10 mouse cellular contexts compared by ENCODE assay signal in the genomic region with DNA sequence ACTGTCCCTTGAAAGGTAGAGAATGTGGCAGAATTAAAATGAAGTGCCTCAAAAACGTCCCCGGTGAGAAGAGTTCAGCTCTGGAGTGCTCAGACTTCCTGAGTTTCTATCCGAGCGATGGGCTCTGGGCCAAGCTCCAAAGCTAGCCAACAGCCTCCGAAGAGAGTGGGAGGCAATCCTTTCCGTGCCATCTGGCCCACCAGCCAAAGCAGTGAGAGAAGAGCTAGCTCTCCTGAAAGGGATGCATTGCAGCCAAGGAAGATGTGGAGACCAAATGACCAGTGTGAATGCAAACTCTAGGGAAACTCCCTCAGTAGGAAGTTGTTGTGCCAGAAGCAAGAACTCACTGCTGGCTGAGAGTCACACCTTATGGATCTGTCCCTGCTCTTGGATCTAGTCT. TPM values are rescaled to one million over a fixed set of nuclear protein-coding genes. Genes with fewer than 3 reads are reported as not detected.
A peak's percentile ranks its signal among the peaks of the same experiment; 100 is the strongest.
DNase-seq lines count a peak whose midpoint lies in the region; ATAC-seq lines count a peak whose summit lies in the region.
"Had no signal": no experiment of that assay in that cellular context is flagged by ENCODE, and none has a peak within 500 bp of the region (broad histone marks: within the 10 kb centered on the region; RNA-seq: fewer than 3 reads in every experiment).

No protein-coding gene starts in this region.

- no peak overlapping the region for H3K4me3 ChIP-seq in hindbrain, embryonic 15.5 days
- H3K4me3 ChIP-seq in hindbrain, embryonic 11.5 days (ENCODE audit: low read depth, low read length) = no peak overlapping the region

- no peak overlapping the region for H3K27ac ChIP-seq in hindbrain, embryonic 15.5 days (replicated peaks)
- H3K27ac ChIP-seq in hindbrain, embryonic 11.5 days (ENCODE audit: low read depth, low read length) = no peak overlapping the region
- H3K27ac ChIP-seq: macrophage had no signal

- no peaks in the 10 kb centered on the region for H3K36me3 ChIP-seq in hindbrain, embryonic 15.5 days
- H3K36me3 ChIP-seq in hindbrain, embryonic 11.5 days (ENCODE audit: control insufficient read depth, insufficient read depth, low read length) = no peaks in the 10 kb centered on the region

- DNase-seq in hindbrain, embryonic 11.5 days (ENCODE audit: low spot score) = no peak
- DNase-seq in cerebellum, adult 9-10 months = peak; percentile 77
- DNase-seq in layer of hippocampus, adult 8-10 months (ENCODE audit: low spot score in 2 of 2) = peak; percentile 46 to 79
- DNase-seq in ovary, postnatal 36 days (ENCODE audit: low spot score) = peak; percentile 32
- DNase-seq in thymus, postnatal 36 days = no peak
- no peak for DNase-seq in kidney, postnatal 14 days
- no peak for DNase-seq in heart, adult 11 months
- DNase-seq: heart, postnatal 36 days had no signal

- no peaks in the 10 kb centered on the region for H3K4me1 ChIP-seq in hindbrain, embryonic 15.5 days (replicated peaks)
- H3K4me1 ChIP-seq in hindbrain, embryonic 11.5 days (replicated peaks; ENCODE audit: control insufficient read depth, insufficient read depth, low read length) = no peaks in the 10 kb centered on the region

- no peak overlapping the region for H3K4me2 ChIP-seq in hindbrain, embryonic 15.5 days
- H3K4me2 ChIP-seq in hindbrain, embryonic 11.5 days (replicated peaks; ENCODE audit: low read depth, low read length) = no peak overlapping the region

- no peak overlapping the region for H3K9ac ChIP-seq in hindbrain, embryonic 15.5 days
- no peak overlapping the region for H3K9ac ChIP-seq in hindbrain, embryonic 11.5 days (ENCODE audit: low read depth, low read length)

- H3K9me3 ChIP-seq in hindbrain, embryonic 15.5 days = no peaks in the 10 kb centered on the region
- no peaks in the 10 kb centered on the region for H3K9me3 ChIP-seq in hindbrain, embryonic 11.5 days (ENCODE audit: control insufficient read depth, low read length)

- ATAC-seq in hindbrain, embryonic 15.5 days (ENCODE audit: low FRiP score, low read depth) = peak; percentile 51; the same call in 1 of the 2 replicates
- ATAC-seq in hindbrain, embryonic 11.5 days (ENCODE audit: low FRiP score) = no peak

- 61% methylated on average over 6 of the region's 6 CpGs for WGBS in hindbrain, embryonic 15.5 days
- 89% methylated on average over 6 of the region's 6 CpGs for WGBS in hindbrain, embryonic 11.5 days

- H3K27me3 ChIP-seq in hindbrain, embryonic 15.5 days = no peaks in the 10 kb centered on the region
- no peaks in the 10 kb centered on the region for H3K27me3 ChIP-seq in hindbrain, embryonic 11.5 days (ENCODE audit: control insufficient read depth, insufficient read depth, low read length)

RNA-seq across cellular contexts. Expression of gene 4930453N24Rik, which starts 59.1 kb away (rescaled TPM):
- 17.0 and 18.8 TPM in 2 replicates for polyA plus RNA-seq in hindbrain, embryonic 15.5 days (2015; fragmentation: Nextera tagmentation; extraction: Ambion mirVana)
- polyA plus RNA-seq in hindbrain, embryonic 11.5 days (2014; fragmentation: Nextera tagmentation; extraction: Ambion mirVana) = 34.5 and 39.7 TPM in 2 replicates
- 10 to 100 TPM; 16.3 to 29.9 (median 22.3) TPM for total RNA-seq in layer of hippocampus, adult 8-10 months (2022)

Comparison
In these comparisons a context has a peak if more than half of its experiments do, and no peak if none do; other contexts are left out.
1. DNase-seq: peak in cerebellum, adult 9-10 months (single experiment), layer of hippocampus, adult 8-10 months (2 of 2) and ovary, postnatal 36 days (single experiment); none in hindbrain, embryonic 11.5 days (single experiment), thymus, postnatal 36 days (0 of 2), kidney, postnatal 14 days (single experiment) and heart, adult 11 months (single experiment).